Mouse (Mus musculus) cerebellum, postnatal 10 days (tissue): ENCODE results near the gene Lrrc25.

Experiments
- DNase-seq, 2 experiments: peaks; one replicate each; pipeline ENCODE4 v3.0.0; 2021; ENCODE audit warnings: mixed read lengths in 2 of 2

Gene Lrrc25

DNA sequence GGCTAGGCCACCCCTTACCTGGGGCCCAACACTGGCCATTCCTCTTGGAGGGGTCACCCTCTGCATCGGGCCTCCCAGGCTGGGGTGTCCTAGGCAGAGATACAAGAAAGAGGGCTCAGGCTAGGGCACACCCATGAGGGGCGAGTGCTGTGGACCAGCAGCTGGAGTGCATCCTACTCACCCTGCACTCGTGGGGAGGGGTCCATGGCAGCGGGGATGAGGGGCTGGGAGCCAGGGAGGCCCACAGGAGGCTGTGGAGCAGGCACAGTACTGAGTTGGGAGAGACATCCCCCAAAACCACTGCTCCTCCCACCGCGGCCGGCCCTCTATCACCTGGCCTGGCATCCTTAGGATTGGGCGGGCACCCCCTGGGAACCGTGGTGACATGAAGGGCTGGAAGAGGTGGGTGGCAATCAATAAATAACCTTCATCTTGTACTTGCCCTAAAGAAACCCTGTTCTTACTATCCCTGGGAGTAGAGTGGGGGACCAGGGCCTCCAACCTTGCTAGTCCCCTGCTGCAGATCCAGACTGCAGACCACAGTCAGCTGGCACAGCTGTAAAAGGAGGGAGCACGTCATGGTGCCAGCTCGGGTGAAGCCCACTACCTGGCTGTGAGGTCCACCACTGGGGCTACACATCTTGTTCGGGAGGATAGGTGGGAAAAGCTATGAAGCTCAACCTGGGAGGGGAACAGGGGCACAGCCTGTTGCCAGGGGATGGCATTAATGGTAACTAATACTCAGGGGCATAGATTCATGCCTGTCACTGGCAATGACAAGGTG, 16.3 kb upstream of the Lrrc25 start:
- no peak for DNase-seq

DNA sequence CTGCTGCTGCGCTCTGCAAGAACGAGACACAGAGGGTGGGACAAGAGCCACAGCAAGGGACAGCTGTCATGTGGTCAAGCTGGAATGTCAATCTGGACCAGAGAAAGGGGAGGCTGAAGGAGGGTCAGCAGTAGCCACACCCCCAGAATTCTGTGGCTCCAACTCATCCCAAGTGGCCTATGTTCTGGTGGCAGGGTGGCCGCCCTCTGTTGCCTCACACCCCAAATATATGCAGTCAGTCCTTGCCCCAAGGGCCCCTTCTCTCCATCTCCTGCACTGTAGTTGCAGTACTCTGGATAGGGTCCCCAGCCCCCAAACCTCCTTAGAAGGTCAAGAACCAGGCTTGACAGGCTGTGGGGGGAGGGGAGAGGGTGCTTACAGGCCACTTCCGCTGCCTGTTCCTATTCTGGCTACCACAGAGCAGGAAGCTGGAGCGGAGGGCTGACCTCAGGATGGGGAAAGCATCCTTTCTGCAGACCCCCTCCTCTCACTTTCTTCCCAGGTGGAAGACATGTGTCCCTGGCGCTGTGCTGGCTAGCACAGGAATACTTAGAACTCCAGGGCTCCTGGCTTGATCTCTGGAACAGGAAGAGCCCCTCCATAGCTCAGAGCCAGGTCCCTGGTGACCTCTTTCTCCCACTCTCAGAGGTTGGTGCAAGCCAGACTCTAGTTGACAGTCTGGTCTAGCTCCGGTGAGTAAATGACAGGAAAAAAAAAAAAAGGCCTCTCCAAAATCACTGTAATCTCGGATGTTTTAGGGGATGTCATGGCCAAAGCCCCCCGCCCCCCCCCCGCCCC, 15.3 kb upstream of the Lrrc25 start:
- peak; percentile 68 to 80 for DNase-seq

DNA sequence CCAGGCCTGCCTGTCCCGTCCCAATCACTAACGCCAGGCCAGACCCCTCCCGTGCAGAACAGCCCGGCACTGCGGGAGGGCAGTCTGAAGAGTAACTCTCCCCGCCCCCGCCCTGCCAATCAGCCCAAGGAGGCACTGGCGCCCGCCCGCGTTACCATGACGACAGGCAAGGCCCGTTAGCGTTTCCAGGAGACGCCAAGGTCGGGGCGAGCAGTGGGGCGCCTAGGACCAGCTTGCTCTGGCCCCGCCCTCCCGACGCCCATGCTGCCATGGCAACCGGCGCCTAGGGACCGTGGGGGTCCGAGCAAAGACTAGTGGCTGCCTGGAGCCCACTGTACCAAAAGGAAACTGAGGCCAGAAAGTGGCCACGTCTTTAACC, 14.7 kb upstream of the Lrrc25 start:
- DNase-seq: peak; percentile 98 to 99

DNA sequence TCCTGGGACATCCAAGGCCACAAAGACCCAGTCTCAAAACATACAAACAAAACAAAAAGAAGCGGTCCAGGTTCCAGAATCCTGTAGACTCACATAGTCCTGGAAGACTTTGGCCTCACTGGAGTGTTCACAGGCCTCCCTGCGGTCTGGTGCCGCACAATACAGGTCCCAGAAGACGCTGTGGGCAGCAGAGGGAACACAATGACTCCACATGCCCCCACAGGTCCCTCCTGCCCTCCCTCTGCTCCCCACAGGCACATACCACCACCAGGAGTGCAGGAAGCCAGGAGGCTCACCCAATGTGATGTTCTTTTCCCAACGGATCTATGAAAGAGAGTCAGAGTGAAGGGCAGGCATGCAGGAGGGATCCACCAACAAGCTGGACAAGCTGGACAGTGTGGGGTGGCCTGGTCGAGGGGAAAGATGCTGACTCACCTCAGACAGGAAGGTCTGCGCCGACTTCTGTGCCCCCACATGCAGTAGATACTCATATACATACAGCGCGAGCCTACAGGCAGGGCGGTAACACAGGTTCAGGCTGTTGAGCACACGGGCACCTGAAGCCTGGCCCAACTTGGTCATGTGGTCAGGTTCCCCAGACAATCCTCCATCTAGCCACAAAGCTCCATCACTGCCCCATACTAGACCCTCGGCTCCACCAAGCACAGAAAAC, 13.7 kb upstream of the Lrrc25 start:
- DNase-seq: peak in 1 of 2 experiments; percentile 22

DNA sequence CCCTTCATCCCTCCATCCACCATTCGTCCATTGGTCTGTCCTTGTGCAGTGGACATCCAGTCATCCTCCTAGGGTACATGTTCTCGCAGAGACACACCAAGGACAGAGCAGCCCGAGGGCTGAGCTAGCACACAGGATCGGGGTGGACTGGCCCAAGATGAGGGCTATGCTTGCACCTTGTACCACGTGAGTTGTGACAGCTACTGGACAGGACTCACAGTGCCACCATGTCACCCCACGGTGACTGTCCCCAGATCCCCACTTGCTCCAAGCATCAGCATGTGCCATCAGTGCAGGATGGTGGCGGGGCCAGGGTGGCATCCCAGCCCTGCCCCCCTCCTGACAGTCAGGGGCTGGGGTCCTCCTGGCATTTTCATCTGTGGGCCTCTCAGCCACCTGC, 11.4 kb upstream of the Lrrc25 start:
- DNase-seq: no peak

DNA sequence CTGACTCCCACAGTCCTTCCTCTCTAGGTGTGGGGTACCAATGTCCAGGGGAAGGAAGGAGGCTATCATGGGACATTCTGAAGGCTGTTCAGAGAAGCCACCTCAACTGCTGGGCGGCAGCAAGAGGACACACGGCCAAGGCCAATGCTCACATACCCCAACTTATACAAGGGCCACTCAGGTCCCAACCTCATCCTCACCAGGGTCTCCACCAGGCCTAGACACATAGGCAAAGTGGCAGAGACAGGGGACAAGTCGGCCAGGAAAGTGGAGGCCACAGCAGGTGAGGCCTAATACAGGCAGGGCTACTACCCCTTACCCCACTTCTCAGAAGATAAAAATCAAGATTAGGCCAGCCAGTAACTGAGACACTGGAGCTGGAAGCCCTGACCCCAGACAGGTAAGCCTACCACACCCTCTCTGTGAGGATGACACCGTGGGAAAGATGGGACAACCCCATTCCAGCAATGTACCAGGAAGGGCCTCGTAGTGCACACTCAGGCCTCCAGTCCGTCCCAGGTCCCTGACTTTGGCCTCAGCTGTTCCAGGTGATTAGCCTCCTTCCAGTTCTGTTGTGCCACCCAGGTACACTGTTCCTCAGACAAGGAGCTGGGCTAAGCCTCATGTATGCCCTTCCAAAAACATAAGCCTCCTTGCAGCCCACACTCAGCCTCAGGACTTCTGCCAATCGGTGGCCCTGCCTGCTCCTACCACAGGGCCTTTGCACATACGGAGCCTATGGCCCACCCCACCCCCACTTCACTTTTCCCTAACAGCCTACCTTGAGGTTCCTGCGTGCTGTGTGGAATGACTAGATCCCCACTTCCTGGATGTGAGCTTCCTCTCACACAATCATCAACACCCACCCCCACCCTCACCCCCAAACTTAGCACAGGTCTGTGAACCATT, 9.8 kb upstream of the Lrrc25 start:
- peak; percentile 20 to 29 for DNase-seq

DNA sequence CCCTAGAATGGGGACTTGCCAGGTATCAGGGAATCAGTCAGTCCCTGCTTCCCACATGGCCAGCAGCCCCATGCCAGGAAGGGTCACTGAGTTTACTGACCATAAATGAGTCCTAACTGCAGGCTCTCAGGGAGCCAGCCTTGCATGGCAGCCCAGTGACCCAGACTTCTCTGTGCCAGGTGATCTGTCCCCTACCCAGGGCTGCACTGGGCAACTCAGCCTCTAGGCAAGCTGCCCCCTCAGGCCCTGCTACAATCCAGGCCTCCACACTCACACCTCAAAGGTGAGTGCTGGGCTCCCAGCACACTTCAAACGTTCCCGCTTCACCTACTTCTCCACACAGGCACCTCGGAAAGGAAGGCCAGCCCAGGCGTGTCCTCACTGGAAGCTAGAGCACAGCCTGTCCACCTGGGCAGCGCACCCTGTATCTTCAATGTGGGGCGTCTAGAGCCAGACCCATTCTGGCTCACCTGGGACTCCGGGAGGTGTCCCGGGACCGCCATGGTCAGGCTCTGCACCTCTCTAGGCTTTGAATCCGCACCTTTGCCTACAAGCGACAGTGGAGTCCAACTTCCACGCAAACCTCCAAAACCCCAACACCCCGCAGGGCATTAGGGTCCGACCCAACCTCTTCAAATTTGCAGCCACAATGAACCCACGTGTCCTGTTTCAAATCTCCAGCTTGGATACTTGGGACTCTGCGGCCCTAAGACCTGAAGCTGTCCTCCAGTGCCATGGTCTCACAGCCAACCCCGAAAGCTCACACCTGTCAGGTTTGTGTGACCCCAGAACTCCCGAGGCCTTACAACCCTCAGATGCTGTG, 9.0 kb upstream of the Lrrc25 start:
- peak; percentile 16 to 18 for DNase-seq

DNA sequence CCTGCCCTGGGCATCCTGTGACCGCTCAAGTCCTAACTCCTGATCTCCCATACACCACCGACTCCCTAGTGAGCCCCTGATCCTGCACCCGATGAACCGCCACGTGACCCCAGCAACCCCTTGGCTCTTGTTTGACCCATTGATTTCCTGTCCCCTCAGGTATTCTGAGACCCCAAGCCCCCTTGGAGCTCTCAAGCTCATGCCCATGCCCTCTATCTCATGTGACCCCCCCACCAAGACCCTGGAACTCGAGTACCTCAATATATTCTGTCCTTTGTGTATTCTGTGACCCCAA, 8.4 kb upstream of the Lrrc25 start:
- peak in 1 of 2 experiments; percentile 30 for DNase-seq

DNA sequence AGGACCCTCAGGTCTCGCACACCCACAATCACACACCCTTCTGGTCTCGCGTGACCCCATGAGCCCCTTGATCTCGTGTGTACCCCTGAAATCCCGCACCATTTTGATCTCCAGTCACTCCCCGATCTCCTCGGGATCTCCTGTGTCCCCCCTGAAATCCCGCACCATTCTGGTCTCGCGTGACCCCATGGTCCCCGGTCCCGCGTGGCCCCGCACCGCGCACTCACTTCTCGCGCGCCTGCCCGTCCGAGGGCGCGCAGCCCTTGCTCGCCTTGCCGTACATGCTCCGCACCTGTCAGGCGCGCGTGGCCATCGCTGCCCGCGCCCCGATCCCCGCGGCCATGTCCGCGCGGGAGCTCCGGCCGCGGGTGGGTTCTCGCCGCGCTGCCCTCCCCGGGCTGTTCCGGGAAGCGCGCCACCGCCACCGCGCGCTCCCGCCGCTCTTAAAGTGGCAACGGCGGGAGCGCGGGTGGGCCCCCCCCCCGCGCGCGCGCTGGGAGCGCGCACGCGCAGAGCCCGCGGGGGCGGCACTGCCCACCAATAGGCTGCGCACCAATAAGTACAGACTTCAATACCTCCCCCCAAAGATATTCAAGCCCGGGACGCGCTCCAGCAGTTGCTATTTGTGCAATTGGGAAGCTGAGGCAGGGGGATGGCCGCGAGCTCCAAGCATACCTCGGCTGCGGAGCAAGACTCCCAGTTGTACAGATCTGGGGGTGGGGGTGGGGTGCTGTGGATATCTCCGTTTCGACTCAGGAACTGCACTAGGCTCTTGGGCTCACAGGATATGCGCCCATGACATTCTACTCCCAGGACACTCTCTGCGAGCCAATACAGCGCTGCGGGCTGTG, 7.8 kb upstream of the Lrrc25 start:
- peak; percentile 77 to 83 for DNase-seq

DNA sequence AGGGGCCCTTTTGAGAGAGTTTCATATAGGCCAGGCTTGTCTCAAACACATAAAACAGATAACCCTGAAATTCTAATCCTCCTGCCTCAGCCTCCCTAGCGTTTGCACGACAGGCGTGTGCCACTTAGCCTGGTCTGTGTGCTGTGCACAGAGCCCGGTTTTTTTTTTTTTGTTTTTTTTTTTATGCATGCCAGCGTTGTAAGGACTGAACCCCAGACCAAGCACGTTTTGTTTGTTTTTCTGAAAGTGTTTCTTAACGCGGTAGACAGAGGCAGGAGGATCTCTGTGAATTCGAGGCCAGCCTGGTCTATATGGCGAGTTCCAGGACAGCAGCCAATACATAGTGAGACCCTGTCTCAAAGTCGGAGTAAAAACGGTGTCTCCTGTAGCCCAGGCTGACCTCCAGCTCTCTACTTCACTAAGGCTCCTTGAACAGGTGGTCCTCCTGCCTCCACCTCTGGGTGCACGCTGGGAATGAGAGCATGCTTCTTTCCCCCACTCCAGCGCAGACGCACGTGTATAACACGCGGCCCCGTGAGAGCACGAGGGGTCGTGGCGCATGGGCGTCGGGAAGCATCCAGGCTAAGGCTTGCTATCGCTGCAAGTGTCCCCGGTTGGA, 7.1 kb upstream of the Lrrc25 start, which contains the start of gene Ssbp4:
Gene Ssbp4, minus strand, starts transcription at position 124 of the 619 bp plus-strand sequence.
- no peak for DNase-seq

DNA sequence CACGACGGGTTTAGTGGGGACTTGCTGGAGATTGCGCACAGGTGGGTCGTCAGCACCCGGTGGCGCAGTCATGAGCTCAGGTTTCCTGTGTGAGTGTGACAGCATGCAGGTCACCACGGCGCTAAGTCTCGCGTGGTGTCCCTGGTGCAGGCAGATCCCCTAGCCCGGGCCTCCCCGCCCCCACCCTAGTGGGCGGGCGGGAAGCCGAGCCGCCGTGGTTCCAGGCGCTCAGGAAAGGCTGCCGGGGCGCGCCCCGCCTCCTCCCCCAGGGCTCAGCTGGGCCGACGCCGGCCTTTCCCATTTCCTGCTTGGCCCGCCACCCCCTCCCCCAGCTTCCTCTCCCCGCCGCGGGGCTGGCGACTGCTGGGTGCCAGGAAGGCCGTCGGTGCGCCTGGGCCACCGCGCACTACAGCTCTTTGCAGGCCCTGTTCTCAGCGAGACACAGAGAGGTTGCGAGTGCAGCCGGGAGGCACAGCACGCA, 6.5 kb upstream of the Lrrc25 start:
- peak; percentile 67 to 73 for DNase-seq

DNA sequence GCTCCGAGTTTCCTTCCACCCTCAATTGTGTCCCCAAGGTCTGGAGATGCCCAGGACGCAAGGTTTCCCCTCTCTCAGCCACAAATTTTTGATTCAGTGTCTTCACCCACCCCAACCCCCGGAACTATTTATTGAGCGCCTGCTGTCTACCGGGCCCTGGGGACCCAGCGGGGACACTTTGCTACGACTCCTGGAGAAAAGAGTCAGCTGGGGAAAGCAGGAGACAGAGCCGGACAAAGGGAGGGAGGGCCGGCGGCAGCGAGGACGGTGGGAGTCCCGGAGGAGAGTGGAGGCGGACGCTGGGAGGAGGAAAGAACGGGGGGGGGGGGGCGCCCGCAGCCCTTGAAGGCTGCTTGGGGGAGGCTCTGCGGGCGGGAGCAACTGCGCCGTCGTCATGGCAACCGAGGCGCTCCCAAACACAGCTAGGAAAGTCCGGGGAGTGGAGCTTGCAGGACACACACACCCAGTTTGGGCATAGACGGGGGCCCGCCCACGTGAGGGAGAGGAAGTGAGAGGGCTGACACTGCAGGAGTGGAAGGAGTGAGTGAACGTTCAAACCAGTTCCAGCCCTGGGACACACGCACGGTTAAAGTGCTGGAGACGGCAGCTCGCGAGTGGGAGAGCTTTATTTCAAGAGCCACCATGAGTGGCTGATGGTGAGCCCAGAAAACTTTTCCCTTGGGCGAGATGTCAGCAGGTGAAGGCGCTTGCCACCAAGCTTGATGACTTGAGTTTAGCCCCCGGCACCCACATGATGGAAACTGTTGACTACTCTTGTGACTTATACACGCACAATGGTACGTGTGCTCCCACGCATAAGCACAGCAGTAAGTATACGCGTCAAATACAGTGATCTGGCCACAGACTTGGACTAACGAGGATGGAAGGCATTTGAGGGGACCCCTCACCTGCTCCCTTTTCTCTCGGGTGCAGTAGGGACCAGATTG, 5.8 kb upstream of the Lrrc25 start:
- DNase-seq: peak; percentile 60 to 67

DNA sequence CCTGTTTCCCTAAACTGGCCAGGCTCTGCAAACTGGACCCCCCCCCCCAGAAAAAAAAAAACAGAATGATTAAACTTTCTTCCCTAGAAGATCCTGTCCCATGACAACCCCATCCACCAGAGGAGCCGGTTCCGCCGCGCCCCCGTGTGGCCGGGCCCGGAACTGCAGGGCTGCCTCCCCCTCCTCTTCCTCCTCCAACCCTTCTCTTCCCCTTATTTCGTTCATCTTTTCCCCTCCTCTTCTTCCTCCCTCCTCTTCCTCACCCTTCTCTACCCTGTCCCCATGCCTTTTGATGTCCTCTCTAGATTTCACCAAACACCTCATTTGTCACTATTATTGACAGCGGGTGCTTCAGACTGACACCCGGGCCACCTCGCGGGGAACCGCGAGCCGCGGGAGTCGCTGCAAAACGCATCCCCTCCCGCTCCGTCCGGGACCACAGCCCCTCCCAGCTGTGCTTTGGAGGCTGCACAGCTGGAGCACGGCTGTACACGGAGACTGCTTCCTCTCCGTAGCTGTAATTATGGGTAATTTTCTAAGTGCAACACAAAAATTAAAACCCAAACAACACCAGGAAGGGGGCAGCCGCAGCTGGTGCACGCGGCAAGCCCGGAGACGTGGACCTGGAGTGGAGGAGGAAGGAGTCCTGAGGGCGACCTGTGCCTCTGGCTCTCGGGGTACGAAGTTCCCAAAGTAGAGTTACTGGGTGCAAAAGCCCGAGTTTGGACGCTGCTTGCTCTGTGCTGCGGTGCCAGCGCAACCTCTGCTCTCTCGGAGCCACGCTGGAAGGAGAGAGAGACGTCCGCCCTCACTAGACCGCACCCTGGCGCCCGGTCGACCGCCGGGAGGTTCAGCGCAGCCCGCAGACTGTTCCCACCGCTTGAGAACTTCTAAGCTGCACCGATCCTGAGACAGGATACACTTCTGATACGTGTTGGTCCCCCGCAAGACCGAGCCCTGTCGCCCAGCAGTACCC, 4.9 kb upstream of the Lrrc25 start:
- DNase-seq: peak; percentile 90 to 94

DNA sequence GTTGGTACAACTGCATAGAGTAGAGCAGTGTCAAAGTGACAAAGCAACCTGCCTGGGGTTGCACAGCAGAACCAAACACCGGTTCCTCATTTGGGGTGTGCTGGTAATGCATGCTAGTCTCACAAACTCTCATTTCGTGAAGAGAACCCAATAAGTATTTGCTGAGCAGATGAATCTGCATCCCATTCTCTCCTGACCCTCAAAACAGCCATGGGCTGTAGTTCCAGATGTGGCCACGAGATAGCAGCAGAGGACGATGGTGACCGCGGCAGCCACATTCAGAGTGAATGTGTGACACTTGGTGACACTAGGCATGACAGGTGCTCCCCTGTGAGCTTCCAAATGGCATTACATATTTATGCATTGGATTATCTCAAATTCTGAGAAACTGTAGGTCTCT, 4.1 kb upstream of the Lrrc25 start:
- peak; percentile 93 to 94 for DNase-seq

DNA sequence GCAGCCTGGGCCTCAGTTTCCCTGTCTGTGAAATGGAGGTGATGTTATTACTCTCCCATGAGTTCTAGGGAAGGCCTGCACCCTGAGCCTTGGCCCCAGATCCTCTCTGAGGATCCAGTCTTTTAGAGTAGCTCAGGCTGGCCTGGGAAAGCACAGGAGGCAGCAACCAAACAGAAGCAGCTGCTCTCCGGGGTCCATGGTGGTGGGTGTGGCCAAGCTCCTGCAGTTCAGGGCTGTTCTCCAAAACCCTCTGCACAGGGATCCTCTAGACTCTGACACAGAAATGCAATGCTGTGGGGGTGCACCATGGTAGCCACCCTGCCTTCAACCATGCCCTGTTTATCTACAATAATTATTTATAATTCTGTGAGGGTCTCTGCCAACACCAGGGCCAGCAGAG, 2.2 kb upstream of the Lrrc25 start:
- DNase-seq: peak in 1 of 2 experiments; percentile 10

DNA sequence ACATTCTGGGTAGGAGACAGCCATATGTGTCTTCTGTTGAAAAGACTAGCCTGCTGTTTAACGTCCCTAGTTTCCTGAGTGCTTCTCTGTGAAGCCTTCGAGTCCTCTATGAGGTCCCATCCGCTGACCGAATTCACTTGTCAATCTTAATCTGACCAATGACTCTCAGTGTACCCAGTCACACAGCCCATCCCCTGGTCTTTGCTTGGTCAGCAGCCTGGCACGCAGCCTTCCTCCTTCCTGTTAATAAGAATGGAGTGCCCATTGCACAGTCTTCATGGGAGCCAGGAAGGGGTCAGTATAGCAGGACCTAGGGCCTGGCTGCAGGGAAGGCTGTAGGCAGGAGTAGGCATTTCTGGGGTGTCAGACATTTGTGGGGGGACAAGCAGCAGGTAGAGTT, 1.5 kb upstream of the Lrrc25 start:
- peak in 1 of 2 experiments; percentile 9 for DNase-seq

DNA sequence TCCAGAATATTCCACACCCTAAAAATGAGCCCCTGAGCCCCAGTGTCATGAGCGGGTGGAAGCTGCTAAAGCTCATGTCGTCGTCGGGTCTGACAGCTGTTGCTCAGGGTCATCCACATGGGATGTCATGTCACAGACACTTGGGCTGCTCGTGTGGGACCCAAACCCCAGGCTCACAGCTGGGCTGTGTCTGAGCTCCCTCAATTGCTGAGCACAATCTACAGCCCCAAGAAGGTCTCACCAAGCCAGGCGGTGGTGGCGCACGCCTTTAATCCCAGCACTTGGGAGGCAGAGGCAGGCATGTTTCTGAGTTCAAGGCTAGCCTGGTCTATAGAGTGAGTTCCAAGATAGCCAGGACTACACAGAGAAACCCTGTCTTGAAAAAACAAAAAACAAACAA, 674 bp upstream of the Lrrc25 start:
- DNase-seq: no peak

DNA sequence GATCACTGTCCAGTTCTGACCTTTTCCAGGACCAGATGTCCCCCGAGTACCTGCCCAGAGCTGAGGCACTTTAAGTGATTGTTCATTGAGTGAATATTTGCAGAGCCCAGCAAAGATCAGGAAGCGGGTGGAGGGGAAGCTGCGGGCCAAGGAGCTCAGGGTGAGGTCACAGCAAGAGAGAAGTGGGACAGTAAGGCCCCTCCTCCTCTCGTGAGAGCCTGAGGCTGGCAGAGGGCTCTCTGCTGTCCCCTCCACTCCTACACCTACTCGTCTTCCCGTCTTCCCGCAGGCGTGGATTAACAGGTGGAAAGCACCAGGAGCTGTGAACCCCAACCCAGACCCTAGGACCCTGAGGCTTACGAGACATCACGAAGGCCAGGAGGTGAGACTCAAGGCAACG, 690 bp downstream of the Lrrc25 start:
- DNase-seq: peak in 1 of 2 experiments; percentile 3
